Mouse (Mus musculus): ENCODE results near the gene Tor3a.

GRCm38 (mm10) chr1:156717751-156718285, 43.7 kb upstream of the Tor3a start:
- TF ChIP-seq CTCF (conservative IDR thresholded peaks at IDR 0.05; ENCODE audit: insufficient read depth, insufficient read length, low read depth, low read length) (no peak), POLR2A (IDR thresholded peaks at IDR 0.05; ENCODE audit: low read depth, low read length) (no peak)

Measured in kidney, adult 2 months (tissue).